Mouse (Mus musculus): ENCODE measurements at regions not wholly inside any gene's neighbourhood (a gene's known extent, or its start where the extent isn't known, plus 50 kb on each side); places are given as distances from the start of the nearest gene placed in this dataset.

DNA sequence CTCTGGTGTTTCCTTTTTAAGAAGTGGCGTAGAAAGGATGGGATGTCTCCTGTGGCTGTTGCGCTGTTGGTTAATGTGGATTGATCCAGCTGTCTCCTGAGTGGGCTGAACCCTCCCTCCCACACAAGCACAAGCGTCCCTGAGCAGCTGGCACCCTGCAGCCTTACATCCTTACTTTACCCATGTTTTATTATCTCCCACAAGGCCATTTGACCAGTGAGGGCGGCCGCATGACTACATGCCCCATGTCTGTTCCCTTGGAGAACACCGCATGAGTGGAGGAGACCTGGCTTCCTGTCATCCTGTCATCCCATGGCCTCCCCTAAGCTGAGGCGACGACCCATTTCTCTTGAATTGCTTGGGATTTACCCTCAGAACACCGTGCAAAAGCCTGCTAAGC, 108.2 kb downstream of the Bms1 start:
- TF ChIP-seq CTCF (IDR thresholded peaks at IDR 0.05; ENCODE audit: extremely low read depth, insufficient read depth, low read length) (no peak), POLR2A (IDR thresholded peaks at IDR 0.05; ENCODE audit: extremely low read depth, insufficient read depth, low read length) (no peak)
